ENCODE assay signal across 8 mouse cellular contexts in the genomic region with DNA sequence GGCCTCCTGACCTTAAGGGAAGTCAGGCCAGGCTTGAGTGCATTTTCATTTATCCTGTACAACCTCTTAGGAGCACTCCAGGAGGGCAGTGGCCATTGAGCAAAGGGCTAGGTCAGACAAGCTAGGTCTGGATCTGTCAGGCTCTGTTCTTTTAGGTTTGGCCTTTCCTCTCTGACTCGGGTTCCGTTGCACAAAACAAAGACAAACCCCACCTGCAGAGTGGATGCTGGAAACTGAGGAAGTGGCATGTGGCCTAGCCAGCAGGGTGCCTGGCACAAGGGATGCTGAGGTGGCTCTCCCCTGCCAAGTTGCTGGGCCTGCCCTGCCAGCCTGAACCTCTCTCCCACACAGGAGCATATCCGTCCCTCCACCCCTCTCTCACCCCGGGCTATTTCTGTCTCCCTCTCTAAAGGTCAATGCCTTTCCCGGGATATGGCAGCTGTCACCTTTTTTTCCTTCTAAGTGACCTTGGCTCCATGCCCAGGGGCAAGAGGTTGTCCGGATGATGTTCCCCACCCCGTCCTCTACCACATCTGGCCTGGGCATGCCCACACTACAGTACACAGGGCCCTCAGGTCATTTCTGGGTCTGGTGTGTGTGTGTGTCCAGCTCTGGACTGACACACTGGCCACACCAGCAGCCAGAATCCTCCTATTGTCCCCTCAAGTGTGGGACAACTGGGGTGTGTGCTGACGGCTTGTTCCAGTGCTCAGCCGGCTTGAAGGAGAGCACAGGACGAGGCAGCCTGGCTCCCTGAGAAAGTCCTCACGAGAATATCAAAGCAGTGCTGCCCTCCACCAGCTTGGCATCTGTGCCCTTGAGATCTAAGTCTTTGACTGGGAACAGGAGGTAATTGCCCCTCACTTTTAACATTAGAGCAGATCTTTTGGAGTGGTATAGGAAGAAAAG.
DNase-seq lines count a peak whose midpoint lies in the region; ATAC-seq and TF ChIP-seq lines count a peak whose summit lies in the region.

No protein-coding gene starts in this region.

- no peaks in the 10 kb centered on the region for H3K36me3 ChIP-seq in embryonic facial prominence, embryonic 12.5 days
- no peaks in the 10 kb centered on the region for H3K36me3 ChIP-seq in heart, embryonic 14.5 days (ENCODE audit: control insufficient read depth, insufficient read depth, low read length)
- no peaks in the 10 kb centered on the region for H3K36me3 ChIP-seq in myocyte (ENCODE audit: control insufficient read depth, insufficient read depth)

- WGBS in embryonic facial prominence, embryonic 12.5 days: 28% methylated on average over 11 of the region's 11 CpGs
- WGBS in heart, embryonic 14.5 days: 11% methylated on average over 11 of the region's 11 CpGs

- H3K4me1 ChIP-seq in embryonic facial prominence, embryonic 12.5 days: peaks cover 50% of the 10 kb centered on the region
- peaks cover 38 to 51% of the 10 kb centered on the region in 2 experiments for H3K4me1 ChIP-seq in heart, embryonic 14.5 days (ENCODE audit: control insufficient read depth in 2 of 2, insufficient read depth in 2 of 2, low read length in 2 of 2)

- no peaks in the 10 kb centered on the region for H3K79me2 ChIP-seq in myocyte (ENCODE audit: control insufficient read depth, insufficient read depth)

- no peak overlapping the region for H3ac ChIP-seq in myocyte (ENCODE audit: control insufficient read depth, insufficient read length)

- intact Hi-C loops in left cerebral cortex, postnatal 4 days (cut with DNase I): no loop called here
- intact Hi-C loops in left cerebral cortex, postnatal 14 days (cut with DNase I): no loop called here

- H3K9me3 ChIP-seq in embryonic facial prominence, embryonic 12.5 days: no peaks in the 10 kb centered on the region
- H3K9me3 ChIP-seq in heart, embryonic 14.5 days (ENCODE audit: control insufficient read depth, low read length): no peaks in the 10 kb centered on the region

- H3K27me3 ChIP-seq in embryonic facial prominence, embryonic 12.5 days: no peaks in the 10 kb centered on the region
- no peaks in the 10 kb centered on the region for H3K27me3 ChIP-seq in heart, embryonic 14.5 days (ENCODE audit: control insufficient read depth, insufficient read depth, low read length)
- no peaks in the 10 kb centered on the region for H3K27me3 ChIP-seq in myocyte (ENCODE audit: control insufficient read depth, insufficient read depth, insufficient read length)

- H3K9ac ChIP-seq in embryonic facial prominence, embryonic 12.5 days: no peak overlapping the region
- peak overlapping the region; percentile 65 for H3K9ac ChIP-seq in heart, embryonic 14.5 days (ENCODE audit: low read length)

- ATAC-seq in embryonic facial prominence, embryonic 12.5 days (ENCODE audit: insufficient number of reproducible peaks, insufficient read depth, low FRiP score, low TSS enrichment): no peak
- peak; percentile 68 for ATAC-seq in heart, embryonic 14.5 days (ENCODE audit: insufficient number of reproducible peaks, insufficient read depth, low FRiP score, low read depth)

- no peak for TF ChIP-seq POLR2A in myocyte (IDR thresholded peaks at IDR 0.05; ENCODE audit: insufficient read length, low read depth)

- no peak overlapping the region for H3K4me2 ChIP-seq in embryonic facial prominence, embryonic 12.5 days (replicated peaks)
- H3K4me2 ChIP-seq in heart, embryonic 14.5 days (ENCODE audit: low read length): peak overlapping the region; percentile 51
- H3K4me2 ChIP-seq in myocyte (ENCODE audit: low read depth): peak overlapping the region; percentile 35

- DNase-seq in left cerebral cortex, postnatal 4 days: peak; percentile 47
- DNase-seq in left cerebral cortex, postnatal 14 days (ENCODE audit: low spot score in 2 of 2): no peak
- peak; percentile 87 for DNase-seq in kidney, postnatal 14 days
- no peak for DNase-seq in urinary bladder, postnatal 25 days (ENCODE audit: low spot score)
- no peak for DNase-seq in right cerebral cortex, postnatal 36 days (ENCODE audit: low spot score in 2 of 2)

- H3K27ac ChIP-seq in embryonic facial prominence, embryonic 12.5 days: peak overlapping the region; percentile 93
- H3K27ac ChIP-seq in heart, embryonic 14.5 days (replicated peaks in 1 of 2; ENCODE audit: control insufficient read depth in 1 of 2, insufficient read depth in 1 of 2, low read depth in 2 of 2, low read length in 2 of 2): peak overlapping the region; percentile 94 to 98

- no peak overlapping the region for H3K4me3 ChIP-seq in embryonic facial prominence, embryonic 12.5 days
- no peak overlapping the region for H3K4me3 ChIP-seq in heart, embryonic 14.5 days (ENCODE audit: control insufficient read depth in 1 of 2, insufficient read depth in 1 of 2, low read depth in 1 of 2, low read length in 2 of 2)
- H3K4me3 ChIP-seq in myocyte: no peak overlapping the region

TF ChIP-seq in myocyte, 11 proteins besides CTCF, POLR2A, EP300 and RAD21:
- TF ChIP-seq SRF (IDR thresholded peaks at IDR 0.05; ENCODE audit: control insufficient read depth, insufficient read length, low read depth): no peak
- peak in 2 of 3 experiments; percentile 21 to 75 for TF ChIP-seq MYOG (IDR thresholded peaks at IDR 0.05; ENCODE audit: control insufficient read depth in 1 of 3, insufficient read depth in 1 of 3, insufficient read length in 2 of 3, low read depth in 2 of 3)

Comparison
In these comparisons a context has a peak if more than half of its experiments do, and no peak if none do; other contexts are left out.
1. DNase-seq: peak in left cerebral cortex, postnatal 4 days (single experiment) and kidney, postnatal 14 days (single experiment); none in left cerebral cortex, postnatal 14 days (0 of 2), urinary bladder, postnatal 25 days (single experiment) and right cerebral cortex, postnatal 36 days (0 of 2).